Mouse (Mus musculus): ENCODE data around the gene Cldn6.

DNA sequence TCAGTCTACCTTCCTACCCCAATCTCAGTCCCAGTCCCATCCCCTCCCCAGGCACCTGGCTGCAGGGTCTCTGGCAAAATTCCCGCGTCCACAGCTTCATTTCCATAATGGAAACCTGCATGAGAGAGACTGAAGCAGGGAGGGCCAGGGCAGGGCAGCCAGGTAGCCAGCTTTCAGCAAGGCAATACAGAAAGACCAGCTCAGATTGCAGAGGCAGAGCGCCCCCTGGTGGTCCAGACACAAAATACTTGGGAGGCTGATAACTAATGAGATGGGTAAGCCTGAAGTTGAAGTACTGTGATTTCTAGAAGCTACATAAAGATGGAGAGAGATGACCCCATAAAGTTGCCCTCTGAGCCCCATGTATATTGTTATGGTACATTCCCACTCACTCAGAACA lies 27.2 kb downstream of the Cldn6 start:
- TF ChIP-seq POLR2A (IDR thresholded peaks at IDR 0.05; ENCODE audit: low read depth, low read length) = no peak
- peak; percentile 71 for TF ChIP-seq CTCF (IDR thresholded peaks at IDR 0.05; ENCODE audit: borderline replicate concordance, insufficient read depth, low read length)

Data from embryonic fibroblast, embryonic 13.5 days (primary cell).